Mouse (Mus musculus) heart, embryonic 13.5 days (tissue): ENCODE results near the gene Etl4. TPM values are rescaled to one million over a fixed set of nuclear protein-coding genes. Genes with fewer than 3 reads are reported as not detected.
A peak's percentile ranks its signal among the peaks of the same experiment; 100 is the strongest.

Experiments used
- ATAC-seq: fragments of 200-750 bp; cut with Nextera tagmentation; 2 replicates; pipeline ENCODE4 v1.8.0; 2017; ENCODE audit warnings: moderate TSS enrichment; ENCODE audit not compliant: insufficient number of reproducible peaks, low FRiP score, low TSS enrichment; ENCODE audit errors: extremely low read depth
- H3K27ac ChIP-seq: fragments of 300-500 bp; sonication (generic); replicated peaks from 2 replicates; pipeline ENCODE4 v1.5.1; 2015; ENCODE audit warnings: moderate library complexity, mild to moderate bottlenecking, inconsistent platforms
- H3K27me3 ChIP-seq: fragments of 300-500 bp; sonication (generic); replicated peaks from 2 replicates; pipeline ENCODE4 v1.6.1; 2015; ENCODE audit warnings: mild to moderate bottlenecking, inconsistent platforms
- H3K36me3 ChIP-seq: fragments of 300-500 bp; sonication (generic); 2 replicates; pipeline ENCODE4 v1.6.1; 2015; ENCODE audit warnings: mild to moderate bottlenecking, inconsistent platforms
- H3K4me1 ChIP-seq: fragments of 300-500 bp; sonication (generic); 2 replicates; pipeline ENCODE4 v1.6.1; 2015; ENCODE audit warnings: inconsistent platforms
- H3K4me2 ChIP-seq: fragments of 300-500 bp; sonication (generic); 2 replicates; pipeline ENCODE4 v1.6.1; 2015; ENCODE audit warnings: inconsistent platforms, mild to moderate bottlenecking, moderate library complexity
- H3K4me3 ChIP-seq: fragments of 300-500 bp; sonication (generic); 2 replicates; pipeline ENCODE4 v1.5.1; 2015; ENCODE audit warnings: moderate library complexity, mild to moderate bottlenecking, inconsistent platforms
- H3K9ac ChIP-seq: fragments of 300-500 bp; sonication (generic); 2 replicates; pipeline ENCODE4 v1.6.1; 2015; ENCODE audit warnings: inconsistent platforms, mild to moderate bottlenecking, moderate library complexity
- H3K9me3 ChIP-seq: fragments of 300-500 bp; sonication (generic); 2 replicates; pipeline ENCODE4 v1.6.1; 2016; ENCODE audit warnings: inconsistent platforms
- WGBS: fragments of 180-500 bp; shearing (Covaris S2); methylation state at CpG from one replicate; pipeline ENCODE4 v1.1.7; 2015; ENCODE audit warnings: mixed read lengths; 5-methylcytosine and 5-hydroxymethylcytosine counted together
- polyA plus RNA-seq: library from polyadenylated mRNA; unstranded; fragments of >200 nt; fragmentation: Nextera tagmentation; extraction: Ambion mirVana; gene quantifications from 2 replicates; pipeline ENCODE4 v1.2.1, GENCODE M21; 2015

Etl4 gene
- polyA plus RNA-seq, 1 experiment from 2014 or later: 8.4 TPM

DNA sequence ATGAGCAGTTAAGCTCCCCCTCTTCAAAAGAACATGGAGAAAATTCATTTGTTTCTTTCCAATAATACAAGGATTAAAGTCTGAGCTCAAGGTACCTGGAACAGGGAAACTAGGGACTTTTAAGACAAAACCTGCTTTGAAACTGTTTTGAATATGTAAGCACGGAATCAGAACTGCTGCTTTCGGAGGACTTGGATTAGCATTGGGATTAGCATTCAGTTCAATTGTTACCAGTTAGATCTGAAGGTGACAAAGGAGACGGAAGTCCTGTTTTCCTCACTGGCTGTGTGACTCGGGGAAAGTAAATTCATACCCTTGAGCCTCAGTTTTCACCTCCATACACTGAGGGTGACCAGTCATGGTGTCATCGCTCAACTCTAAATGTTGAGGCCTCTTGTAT lies 639.5 kb downstream of the Etl4 start:
- ATAC-seq: no peak
- H3K4me3 ChIP-seq: no peak overlapping the region
- no peak overlapping the region for H3K4me2 ChIP-seq

DNA sequence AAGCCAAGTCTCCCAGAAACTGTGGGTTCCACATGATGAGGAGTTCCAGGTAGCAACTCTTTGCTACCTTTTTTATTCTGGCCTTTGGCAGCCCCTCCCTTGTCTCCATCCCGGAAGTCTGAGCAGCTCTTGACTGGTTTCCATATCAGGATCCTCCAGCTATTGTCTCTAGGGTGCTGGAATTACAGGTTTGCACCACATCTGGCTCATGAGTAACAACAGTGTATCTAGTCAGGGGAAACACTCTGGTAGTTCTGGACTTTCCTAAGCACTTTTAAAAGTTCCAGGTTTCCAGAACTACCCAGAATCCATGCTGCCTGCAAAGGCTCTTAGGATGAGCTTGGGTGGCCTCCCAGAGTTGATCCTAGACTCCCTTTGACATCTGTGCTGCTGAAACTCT lies 640.4 kb downstream of the Etl4 start:
- Histone ChIP-seq H3K4me3 (no peak overlapping the region), H3K9me3 (no peaks in the 10 kb centered on the region), H3K27me3 (no peaks in the 10 kb centered on the region), H3K4me2 (no peak overlapping the region), H3K27ac (no peak overlapping the region), H3K9ac (no peak overlapping the region), H3K36me3 (no peaks in the 10 kb centered on the region), H3K4me1 (peaks cover 23% of the 10 kb centered on the region)
- ATAC-seq: no peak
- WGBS: 45% methylated on average over 1 of the region's 1 CpGs

More for the DNA sequence above, 639.5 kb downstream of the Etl4 start:
- peaks cover 23% of the 10 kb centered on the region for H3K4me1 ChIP-seq
- H3K36me3 ChIP-seq: no peaks in the 10 kb centered on the region
- H3K27me3 ChIP-seq: no peaks in the 10 kb centered on the region
- no peak overlapping the region for H3K9ac ChIP-seq
- H3K27ac ChIP-seq: no peak overlapping the region
- 72% methylated on average over 5 of the region's 5 CpGs for WGBS
- H3K9me3 ChIP-seq: no peaks in the 10 kb centered on the region

DNA sequence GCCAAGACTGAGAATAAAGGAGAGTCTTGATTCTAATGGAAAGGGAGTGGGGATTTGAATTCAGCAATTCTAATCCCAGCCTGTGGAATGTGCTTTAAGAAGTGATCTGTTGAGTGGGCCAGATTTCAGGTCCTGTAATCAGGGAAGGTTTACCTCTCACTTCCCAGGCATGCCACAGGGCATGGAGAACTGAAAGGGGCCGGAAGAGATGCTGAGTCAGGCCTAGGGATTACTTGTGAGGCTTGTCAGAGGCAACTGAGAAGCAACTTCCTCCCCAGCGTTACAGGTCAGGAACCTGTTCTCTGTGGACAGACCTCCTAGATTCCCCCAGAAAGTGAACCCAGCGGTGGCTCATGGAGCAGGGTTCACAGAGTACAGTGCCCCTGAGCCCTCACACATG lies 646.1 kb downstream of the Etl4 start:
- Histone ChIP-seq H3K4me1 (peaks cover 23% of the 10 kb centered on the region), H3K9ac (no peak overlapping the region), H3K36me3 (no peaks in the 10 kb centered on the region), H3K4me2 (no peak overlapping the region), H3K9me3 (no peaks in the 10 kb centered on the region), H3K27me3 (no peaks in the 10 kb centered on the region), H3K27ac (no peak overlapping the region), H3K4me3 (no peak overlapping the region)
- 50% methylated on average over 3 of the region's 3 CpGs for WGBS
- ATAC-seq: no peak

DNA sequence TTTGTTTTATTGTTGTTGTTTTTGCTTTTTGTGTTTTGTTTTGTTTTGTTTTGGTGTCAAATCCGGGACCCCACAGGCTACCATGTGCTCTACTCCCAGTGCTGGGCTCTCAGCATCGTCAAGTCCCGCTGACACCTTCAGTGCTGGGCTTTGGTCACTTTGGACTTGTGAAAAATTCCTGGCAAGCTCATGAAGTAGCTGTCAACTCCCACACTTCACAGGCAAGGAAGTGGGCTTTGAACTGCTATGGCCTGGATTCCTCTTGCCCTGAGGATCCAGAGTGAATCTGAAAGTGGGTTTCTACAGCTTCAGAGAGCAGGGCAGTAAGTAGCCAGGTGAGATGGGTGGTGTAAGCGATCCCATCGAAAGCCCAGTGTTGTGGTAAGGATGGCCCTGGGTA lies 649.5 kb downstream of the Etl4 start:
- Histone ChIP-seq H3K4me3 (no peak overlapping the region), H3K9me3 (no peaks in the 10 kb centered on the region), H3K9ac (no peak overlapping the region), H3K4me2 (no peak overlapping the region), H3K27ac (no peak overlapping the region), H3K4me1 (peaks cover 37% of the 10 kb centered on the region), H3K36me3 (no peaks in the 10 kb centered on the region), H3K27me3 (no peaks in the 10 kb centered on the region)
- no peak for ATAC-seq
- WGBS: 52% methylated on average over 5 of the region's 5 CpGs

DNA sequence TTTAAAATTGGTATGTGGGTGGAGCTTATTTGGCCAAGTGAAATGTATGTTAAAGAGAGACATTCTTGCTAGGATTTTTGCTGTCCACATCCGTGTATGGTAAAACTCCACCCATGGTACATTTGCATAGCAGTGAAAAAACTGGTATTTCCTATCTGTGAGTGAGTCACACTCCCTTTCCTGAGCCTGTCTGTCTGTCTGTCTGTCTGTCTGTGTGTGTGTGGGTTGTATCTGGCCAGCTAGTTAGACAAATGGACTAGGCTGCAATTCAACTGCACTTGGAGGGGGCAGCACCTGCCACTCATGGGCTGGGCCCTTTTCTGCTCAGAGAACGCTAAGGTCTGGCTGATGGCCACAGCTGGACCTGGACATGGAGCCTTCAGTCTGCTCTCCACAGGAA lies 650.1 kb downstream of the Etl4 start:
- H3K27ac ChIP-seq: no peak overlapping the region
- no peak overlapping the region for H3K4me2 ChIP-seq

DNA sequence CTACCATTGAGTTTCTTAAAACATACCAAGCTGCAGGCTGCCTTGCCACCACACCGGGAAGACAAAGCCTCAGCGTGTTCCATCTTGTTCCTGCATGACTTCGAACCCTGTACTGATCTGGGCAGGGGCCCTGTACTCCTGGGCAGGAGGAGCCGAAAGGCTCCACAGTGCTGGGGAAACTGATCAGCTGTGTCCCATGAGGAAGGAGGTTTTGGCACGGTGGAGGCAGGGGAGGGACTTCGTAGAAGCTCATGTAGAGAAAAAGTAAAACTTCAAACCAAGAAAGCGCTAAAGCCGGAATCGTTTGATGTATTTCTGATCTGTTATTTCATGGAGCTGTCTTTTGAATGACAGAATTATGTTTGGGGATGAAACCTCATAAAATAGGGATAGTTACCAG lies 651.0 kb downstream of the Etl4 start:
- H3K4me2 ChIP-seq: no peak overlapping the region
- 85% methylated on average over 9 of the region's 9 CpGs for WGBS
- H3K4me1 ChIP-seq: peaks cover 50% of the 10 kb centered on the region

More for the DNA sequence above, 650.1 kb downstream of the Etl4 start:
- H3K36me3 ChIP-seq: no peaks in the 10 kb centered on the region
- no peaks in the 10 kb centered on the region for H3K9me3 ChIP-seq
- 49% methylated on average over 2 of the region's 2 CpGs for WGBS
- no peaks in the 10 kb centered on the region for H3K27me3 ChIP-seq
- ATAC-seq: no peak
- no peak overlapping the region for H3K4me3 ChIP-seq
- no peak overlapping the region for H3K9ac ChIP-seq
- H3K4me1 ChIP-seq: peaks cover 43% of the 10 kb centered on the region

DNA sequence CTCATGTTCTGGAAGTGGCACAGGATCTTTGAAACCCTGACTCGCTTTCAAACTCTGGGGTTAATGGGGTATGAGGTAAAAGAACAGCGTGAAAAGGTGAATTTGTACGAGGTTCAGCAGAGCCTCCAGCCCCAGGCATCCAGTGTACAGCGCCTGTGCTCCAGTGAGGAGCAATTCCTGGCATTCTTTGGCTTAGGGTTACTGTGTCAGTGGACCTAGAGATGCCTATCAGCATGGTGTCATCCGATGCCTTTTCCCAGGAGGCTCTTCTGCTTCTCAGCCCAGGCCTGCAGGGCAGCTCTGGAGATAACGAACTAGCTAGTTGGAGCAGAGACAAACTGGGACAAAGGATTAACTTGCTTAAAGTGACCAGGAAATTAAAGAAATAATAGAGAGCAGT lies 653.5 kb downstream of the Etl4 start:
- Histone ChIP-seq H3K36me3 (no peaks in the 10 kb centered on the region), H3K4me3 (no peak overlapping the region), H3K27me3 (no peaks in the 10 kb centered on the region), H3K27ac (no peak overlapping the region), H3K4me2 (no peak overlapping the region), H3K9me3 (no peaks in the 10 kb centered on the region), H3K9ac (no peak overlapping the region), H3K4me1 (peaks cover 50% of the 10 kb centered on the region)
- no peak for ATAC-seq
- WGBS: 28% methylated on average over 6 of the region's 6 CpGs

More for the DNA sequence above, 651.0 kb downstream of the Etl4 start:
- no peaks in the 10 kb centered on the region for H3K36me3 ChIP-seq
- H3K27ac ChIP-seq: no peak overlapping the region
- no peak for ATAC-seq
- no peak overlapping the region for H3K4me3 ChIP-seq
- no peak overlapping the region for H3K9ac ChIP-seq
- H3K9me3 ChIP-seq: no peaks in the 10 kb centered on the region
- H3K27me3 ChIP-seq: no peaks in the 10 kb centered on the region

DNA sequence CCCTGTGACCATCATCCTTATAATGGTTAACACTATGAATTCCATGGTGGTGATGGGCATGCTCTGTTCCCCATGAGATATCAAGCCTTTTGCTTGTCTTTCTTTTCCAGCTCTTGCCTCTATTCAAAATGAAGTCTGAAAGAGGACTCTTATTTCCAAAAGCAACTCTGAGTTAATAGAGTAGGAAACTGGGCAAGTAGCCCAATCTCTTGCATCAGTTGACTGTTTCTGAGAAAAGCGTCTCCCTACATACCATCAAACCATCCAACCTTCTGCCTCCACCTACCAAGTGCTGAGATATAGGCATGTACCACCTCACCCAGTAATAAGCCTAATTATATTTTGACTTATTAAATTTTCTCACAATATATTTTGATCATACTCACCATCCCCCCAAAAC lies 658.9 kb downstream of the Etl4 start:
- H3K36me3 ChIP-seq: no peaks in the 10 kb centered on the region
- 66% methylated on average over 1 of the region's 1 CpGs for WGBS
- no peak for ATAC-seq
- peaks cover 19% of the 10 kb centered on the region for H3K4me1 ChIP-seq
- H3K4me3 ChIP-seq: no peak overlapping the region
- no peaks in the 10 kb centered on the region for H3K27me3 ChIP-seq
- no peaks in the 10 kb centered on the region for H3K9me3 ChIP-seq
- H3K9ac ChIP-seq: no peak overlapping the region
- H3K27ac ChIP-seq: no peak overlapping the region
- no peak overlapping the region for H3K4me2 ChIP-seq

DNA sequence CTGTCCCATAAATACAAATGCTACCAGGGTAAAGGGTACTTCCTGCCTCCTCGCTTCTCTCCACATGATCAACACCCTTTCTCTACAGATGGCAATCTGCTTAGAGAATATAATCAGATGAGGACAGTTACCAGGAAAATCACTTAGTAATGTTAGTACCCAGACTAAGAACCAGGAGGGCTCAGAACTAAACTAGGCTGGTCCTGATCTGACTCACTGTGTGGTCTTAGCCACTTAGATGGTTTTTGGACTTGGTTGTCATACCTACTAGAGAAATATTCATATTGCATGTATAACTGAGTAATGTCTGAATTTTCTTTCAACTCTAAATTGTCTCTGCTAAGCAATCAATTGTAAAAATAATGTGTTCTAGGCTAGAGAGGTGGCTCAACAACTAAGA lies 662.4 kb downstream of the Etl4 start:
- no peaks in the 10 kb centered on the region for H3K9me3 ChIP-seq
- ATAC-seq: no peak

DNA sequence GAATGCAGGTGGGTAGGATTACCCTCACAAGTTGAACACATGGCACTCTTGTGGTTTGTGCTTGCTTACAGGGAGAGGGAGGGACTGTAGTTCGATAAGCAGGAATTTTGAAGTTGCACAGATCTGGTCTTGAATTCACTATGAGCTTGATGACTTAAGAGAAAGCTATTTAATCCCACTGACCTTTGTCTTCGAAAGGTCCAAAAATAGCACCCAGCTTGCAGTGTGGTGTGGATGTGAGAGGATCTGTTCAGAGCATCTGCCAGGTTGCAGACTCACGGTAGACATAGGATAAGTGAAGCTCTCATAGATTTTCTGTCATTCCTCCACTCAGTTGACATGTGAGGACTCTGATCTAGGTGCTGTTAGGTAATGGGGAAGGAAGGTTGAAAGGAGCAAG lies 670.8 kb downstream of the Etl4 start:
- H3K9ac ChIP-seq: no peak overlapping the region
- no peak for ATAC-seq
- H3K4me3 ChIP-seq: no peak overlapping the region
- no peaks in the 10 kb centered on the region for H3K9me3 ChIP-seq
- H3K27me3 ChIP-seq: no peaks in the 10 kb centered on the region
- H3K36me3 ChIP-seq: no peaks in the 10 kb centered on the region
- 29% methylated on average over 3 of the region's 3 CpGs for WGBS
- peak overlapping the region; percentile 48 for H3K27ac ChIP-seq
- H3K4me1 ChIP-seq: peaks cover 16% of the 10 kb centered on the region
- H3K4me2 ChIP-seq: no peak overlapping the region

More for the DNA sequence above, 662.4 kb downstream of the Etl4 start:
- no peak overlapping the region for H3K27ac ChIP-seq
- H3K36me3 ChIP-seq: no peaks in the 10 kb centered on the region
- no peak overlapping the region for H3K9ac ChIP-seq
- H3K4me1 ChIP-seq: no peaks in the 10 kb centered on the region
- no peaks in the 10 kb centered on the region for H3K27me3 ChIP-seq
- no peak overlapping the region for H3K4me3 ChIP-seq
- H3K4me2 ChIP-seq: no peak overlapping the region
- 71% methylated on average over 1 of the region's 1 CpGs for WGBS

DNA sequence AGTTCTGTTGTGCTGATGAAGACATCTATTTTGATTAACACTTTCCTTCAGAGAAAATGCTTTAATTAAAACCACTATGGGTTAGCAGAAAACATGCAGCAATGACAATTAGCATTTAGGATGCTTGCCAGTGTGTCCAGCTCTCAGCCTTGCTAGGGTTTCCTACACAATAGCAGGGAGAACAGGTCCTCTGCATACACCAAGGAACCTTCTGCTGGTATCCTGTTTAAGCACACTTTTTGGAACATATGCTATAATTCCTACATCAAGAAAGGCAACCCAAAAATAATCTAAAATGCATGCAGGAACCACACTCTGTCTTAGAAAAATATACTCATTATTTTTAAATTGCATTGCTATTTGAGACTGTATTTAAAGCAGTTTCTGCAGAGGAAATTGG lies 673.5 kb downstream of the Etl4 start:
- H3K36me3 ChIP-seq: no peaks in the 10 kb centered on the region
- H3K4me2 ChIP-seq: no peak overlapping the region
- H3K4me3 ChIP-seq: no peak overlapping the region
- H3K9ac ChIP-seq: no peak overlapping the region
- no peak overlapping the region for H3K27ac ChIP-seq
- peaks cover 16% of the 10 kb centered on the region for H3K4me1 ChIP-seq
- ATAC-seq: no peak
- no peaks in the 10 kb centered on the region for H3K27me3 ChIP-seq
- H3K9me3 ChIP-seq: peaks cover 4% of the 10 kb centered on the region; the same call in 1 of the 2 replicates

DNA sequence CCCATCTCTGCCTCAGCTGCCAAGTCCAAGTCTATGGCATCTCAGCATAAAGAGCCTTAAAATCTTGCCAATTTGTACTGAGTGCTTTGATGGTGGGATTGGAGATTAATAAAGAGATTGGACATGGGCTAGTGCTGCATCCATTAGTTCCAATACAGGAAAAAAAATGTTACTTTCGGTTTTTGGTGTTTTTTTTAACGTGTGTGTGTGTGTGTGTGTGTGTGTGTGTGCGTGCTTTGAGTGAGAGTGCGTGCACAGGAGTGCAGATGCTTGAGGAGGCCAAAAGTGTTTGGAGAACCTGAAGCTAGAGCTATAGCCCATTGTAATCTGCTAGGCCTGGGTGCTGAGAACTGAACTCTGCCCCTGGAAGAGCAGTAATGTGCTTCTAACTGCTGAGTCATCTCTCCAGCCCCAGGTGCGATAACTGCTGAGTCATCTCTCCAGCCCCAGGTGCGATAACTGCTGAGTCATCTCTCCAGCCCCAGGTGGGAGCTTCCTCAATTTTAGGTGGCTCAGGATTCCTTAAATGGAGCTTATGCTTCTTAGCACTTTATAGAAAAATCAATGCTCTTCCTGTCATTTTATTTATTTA lies 674.1 kb downstream of the Etl4 start:
- Histone ChIP-seq H3K4me1 (peaks cover 16% of the 10 kb centered on the region), H3K27me3 (no peaks in the 10 kb centered on the region), H3K36me3 (no peaks in the 10 kb centered on the region), H3K9me3 (peaks cover 4% of the 10 kb centered on the region; the same call in 1 of the 2 replicates), H3K27ac (no peak overlapping the region), H3K4me3 (no peak overlapping the region), H3K4me2 (no peak overlapping the region), H3K9ac (no peak overlapping the region)
- ATAC-seq: no peak
- 89% methylated on average over 6 of the region's 6 CpGs for WGBS
